Mouse (Mus musculus): ENCODE data around the gene 5730409E04Rik. TPM values are rescaled to one million over a fixed set of nuclear protein-coding genes. Genes with fewer than 3 reads are reported as not detected.

Gene 5730409E04Rik
- 4.1 TPM in 2 replicates for polyA plus RNA-seq (2015; fragmentation: Nextera tagmentation; extraction: Ambion mirVana)

DNA sequence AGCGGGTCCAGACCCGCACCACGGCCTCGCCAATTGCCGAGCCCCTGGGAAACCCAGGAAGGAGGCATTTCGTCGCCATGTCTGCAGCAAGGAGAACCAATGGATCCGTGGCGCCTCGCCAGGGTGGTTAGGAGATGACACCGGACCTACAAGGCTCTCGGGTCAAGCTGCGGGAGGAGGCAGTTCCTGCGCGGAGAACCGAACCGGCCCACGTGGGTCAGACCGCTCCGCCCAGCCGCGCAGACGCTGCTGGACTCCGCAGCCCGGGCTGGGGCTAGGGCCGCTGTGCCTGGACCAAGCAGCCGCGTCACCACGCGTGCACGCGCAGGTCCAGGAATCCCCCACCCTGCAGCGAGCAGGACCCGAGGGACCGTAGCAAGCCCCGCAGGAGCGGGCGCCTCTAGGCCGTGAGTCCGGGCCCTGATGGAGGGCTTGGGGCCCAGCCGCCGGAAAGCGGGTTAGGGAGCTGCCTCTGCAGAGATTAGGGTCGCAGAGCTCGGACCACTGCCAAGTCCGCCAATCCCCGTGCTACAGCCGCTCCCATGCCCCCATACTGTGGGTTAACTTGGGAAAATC lies at the start of gene 5730409E04Rik:
Gene 5730409E04Rik (plus strand): TSS at position 213 of the 576 bp plus-strand sequence.
- under 1% methylated on average over 48 of the region's 48 CpGs for WGBS
- H3K4me1 ChIP-seq: peaks cover 7% of the 10 kb centered on the region; the same call in 1 of the 2 replicates

GRCm38 (mm10) chr4:126563798-126564197 lies 45.8 kb upstream of the 5730409E04Rik start:
- 90% methylated on average over 6 of the region's 6 CpGs for WGBS

More for the DNA sequence above, at the start of gene 5730409E04Rik:
- peak within 1 kb of the TSS; percentile 89 for H3K9ac ChIP-seq
- H3K9me3 ChIP-seq: no peaks in the 10 kb centered on the region
- H3K27ac ChIP-seq: peak within 1 kb of the TSS; percentile 77
- peak; percentile 77 for ATAC-seq (ENCODE audit: insufficient number of reproducible peaks, low FRiP score, low TSS enrichment, low read depth)
- H3K36me3 ChIP-seq: peaks cover 18% of the 10 kb centered on the region
- no peaks in the 10 kb centered on the region for H3K27me3 ChIP-seq
- peak within 1 kb of the TSS; percentile 68 for H3K4me3 ChIP-seq
- H3K4me2 ChIP-seq: peak within 1 kb of the TSS; percentile 78

GRCm38 (mm10) chr4:126567243-126567642 lies 42.4 kb upstream of the 5730409E04Rik start:
- Histone ChIP-seq H3K4me1 (no peaks in the 10 kb centered on the region), H3K9ac (no peak overlapping the region), H3K36me3 (peaks cover 55% of the 10 kb centered on the region), H3K27ac (no peak overlapping the region), H3K4me2 (no peak overlapping the region), H3K9me3 (no peaks in the 10 kb centered on the region), H3K27me3 (no peaks in the 10 kb centered on the region), H3K4me3 (no peak overlapping the region)
- ATAC-seq (ENCODE audit: insufficient number of reproducible peaks, low FRiP score, low TSS enrichment, low read depth): no peak
- WGBS: 93% methylated on average over 4 of the region's 4 CpGs

More at GRCm38 (mm10) chr4:126563798-126564197, 45.8 kb upstream of the 5730409E04Rik start:
- H3K4me2 ChIP-seq: no peak overlapping the region
- no peaks in the 10 kb centered on the region for H3K9me3 ChIP-seq
- no peak overlapping the region for H3K4me3 ChIP-seq
- no peak for ATAC-seq (ENCODE audit: insufficient number of reproducible peaks, low FRiP score, low TSS enrichment, low read depth)
- no peak overlapping the region for H3K27ac ChIP-seq
- no peaks in the 10 kb centered on the region for H3K27me3 ChIP-seq
- H3K4me1 ChIP-seq: no peaks in the 10 kb centered on the region
- H3K36me3 ChIP-seq: peaks cover 61% of the 10 kb centered on the region
- H3K9ac ChIP-seq: no peak overlapping the region

DNA sequence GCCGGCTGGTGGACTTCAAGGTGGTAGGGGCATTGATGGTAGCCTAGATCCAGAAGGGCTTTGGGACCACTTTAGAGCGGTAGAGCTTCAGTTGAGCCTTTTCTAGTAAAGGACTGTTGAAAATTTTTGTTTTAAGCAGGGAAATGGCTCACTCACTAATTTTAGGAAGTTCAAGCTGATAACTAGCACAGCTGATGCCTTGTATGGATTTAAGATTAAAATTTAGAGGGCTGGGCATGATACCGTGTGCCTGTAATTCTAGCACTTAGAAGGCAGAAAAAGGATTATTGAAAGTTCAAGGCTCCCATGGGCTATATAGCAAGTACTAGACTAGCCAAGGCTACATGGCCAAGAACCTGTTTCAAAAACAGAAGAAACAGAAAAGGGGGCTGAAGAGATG lies 39.8 kb upstream of the 5730409E04Rik start:
- H3K4me3 ChIP-seq: no peak overlapping the region
- no peak overlapping the region for H3K9ac ChIP-seq
- no peaks in the 10 kb centered on the region for H3K27me3 ChIP-seq
- H3K4me1 ChIP-seq: no peaks in the 10 kb centered on the region
- no peak overlapping the region for H3K27ac ChIP-seq
- peaks cover 68% of the 10 kb centered on the region for H3K36me3 ChIP-seq
- H3K9me3 ChIP-seq: no peaks in the 10 kb centered on the region
- WGBS: 92% methylated on average over 3 of the region's 3 CpGs
- no peak overlapping the region for H3K4me2 ChIP-seq
- no peak for ATAC-seq (ENCODE audit: insufficient number of reproducible peaks, low FRiP score, low TSS enrichment, low read depth)

DNA sequence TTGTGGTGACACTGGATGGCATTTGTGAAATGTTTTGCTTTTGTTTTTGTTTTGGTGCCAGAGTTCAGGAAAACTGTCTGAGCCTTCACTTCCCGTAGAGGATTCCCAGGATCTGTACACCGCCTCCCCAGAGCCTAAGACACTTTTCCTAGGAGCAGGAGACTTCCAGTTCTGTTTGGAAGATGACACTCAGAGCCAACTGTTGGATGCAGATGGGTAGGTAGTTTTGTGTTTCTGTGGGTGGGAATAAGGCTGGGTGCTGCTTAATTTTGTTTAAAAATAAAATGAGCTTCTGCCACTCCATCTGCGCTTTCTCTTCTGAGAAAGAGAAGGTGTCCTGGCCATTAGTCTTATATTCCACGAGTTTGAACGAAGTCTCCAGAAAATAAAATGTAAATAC lies 33.3 kb upstream of the 5730409E04Rik start:
- Histone ChIP-seq H3K27me3 (no peaks in the 10 kb centered on the region), H3K4me3 (no peak overlapping the region), H3K9me3 (no peaks in the 10 kb centered on the region), H3K9ac (no peak overlapping the region), H3K27ac (no peak overlapping the region), H3K36me3 (peaks cover 92% of the 10 kb centered on the region), H3K4me1 (no peaks in the 10 kb centered on the region), H3K4me2 (no peak overlapping the region)
- 92% methylated on average over 5 of the region's 5 CpGs for WGBS
- no peak for ATAC-seq (ENCODE audit: insufficient number of reproducible peaks, low FRiP score, low TSS enrichment, low read depth)

GRCm38 (mm10) chr4:126577920-126578319 lies 31.7 kb upstream of the 5730409E04Rik start:
- no peaks in the 10 kb centered on the region for H3K9me3 ChIP-seq
- H3K4me1 ChIP-seq: no peaks in the 10 kb centered on the region
- no peak overlapping the region for H3K4me2 ChIP-seq
- ATAC-seq (ENCODE audit: insufficient number of reproducible peaks, low FRiP score, low TSS enrichment, low read depth): no peak
- WGBS: 90% methylated on average over 3 of the region's 3 CpGs
- H3K9ac ChIP-seq: no peak overlapping the region
- H3K27ac ChIP-seq: no peak overlapping the region
- H3K36me3 ChIP-seq: peaks cover 93% of the 10 kb centered on the region
- no peaks in the 10 kb centered on the region for H3K27me3 ChIP-seq
- H3K4me3 ChIP-seq: no peak overlapping the region

DNA sequence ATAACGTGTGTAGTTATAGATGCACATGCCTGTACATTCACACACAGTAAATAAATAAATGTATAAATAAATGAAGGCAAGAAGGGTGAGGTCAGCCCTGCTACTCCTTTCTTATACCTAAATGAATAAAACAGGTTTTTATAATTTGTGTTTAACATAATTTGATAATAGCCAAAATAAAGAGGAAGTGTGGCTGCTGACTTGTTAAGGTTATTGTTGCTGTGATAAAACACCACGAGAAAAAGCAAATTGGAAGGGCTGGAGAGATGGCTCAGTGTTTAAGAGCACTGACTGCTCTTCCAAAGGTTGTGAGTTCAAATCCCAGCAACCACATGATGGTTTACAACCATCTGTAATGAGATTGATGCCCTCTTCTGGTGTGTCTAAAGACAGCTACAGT lies 30.5 kb upstream of the 5730409E04Rik start:
- no peak overlapping the region for H3K4me2 ChIP-seq
- WGBS: 78% methylated on average over 2 of the region's 2 CpGs
- no peaks in the 10 kb centered on the region for H3K4me1 ChIP-seq
- no peaks in the 10 kb centered on the region for H3K9me3 ChIP-seq
- H3K27me3 ChIP-seq: no peaks in the 10 kb centered on the region
- no peak for ATAC-seq (ENCODE audit: insufficient number of reproducible peaks, low FRiP score, low TSS enrichment, low read depth)
- H3K4me3 ChIP-seq: no peak overlapping the region
- peaks cover 88% of the 10 kb centered on the region for H3K36me3 ChIP-seq
- no peak overlapping the region for H3K9ac ChIP-seq
- H3K27ac ChIP-seq: no peak overlapping the region

DNA sequence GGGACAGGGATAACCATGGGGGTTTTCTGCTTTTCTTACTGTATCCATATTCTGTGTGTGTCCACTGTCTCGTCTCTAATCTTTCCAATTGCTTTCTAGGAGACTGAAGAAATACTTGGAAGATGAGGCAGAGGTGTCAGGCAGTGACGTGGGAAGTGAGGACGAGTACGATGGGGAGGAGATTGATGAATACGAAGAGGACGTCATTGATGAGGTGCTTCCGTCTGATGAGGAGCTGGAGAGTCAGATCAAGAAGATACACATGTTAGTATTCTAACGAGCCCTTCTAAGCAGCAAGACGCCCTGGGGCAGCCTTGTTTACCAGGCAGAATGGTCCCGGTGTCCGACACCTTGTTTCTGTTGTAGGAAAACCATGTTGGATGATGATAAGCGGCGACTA lies 23.9 kb upstream of the 5730409E04Rik start:
- Histone ChIP-seq H3K9ac (no peak overlapping the region), H3K4me2 (no peak overlapping the region), H3K4me1 (no peaks in the 10 kb centered on the region), H3K36me3 (peaks cover 75% of the 10 kb centered on the region), H3K9me3 (no peaks in the 10 kb centered on the region), H3K4me3 (no peak overlapping the region), H3K27me3 (no peaks in the 10 kb centered on the region), H3K27ac (no peak overlapping the region)
- WGBS: 92% methylated on average over 13 of the region's 13 CpGs
- ATAC-seq (ENCODE audit: insufficient number of reproducible peaks, low FRiP score, low TSS enrichment, low read depth): no peak

DNA sequence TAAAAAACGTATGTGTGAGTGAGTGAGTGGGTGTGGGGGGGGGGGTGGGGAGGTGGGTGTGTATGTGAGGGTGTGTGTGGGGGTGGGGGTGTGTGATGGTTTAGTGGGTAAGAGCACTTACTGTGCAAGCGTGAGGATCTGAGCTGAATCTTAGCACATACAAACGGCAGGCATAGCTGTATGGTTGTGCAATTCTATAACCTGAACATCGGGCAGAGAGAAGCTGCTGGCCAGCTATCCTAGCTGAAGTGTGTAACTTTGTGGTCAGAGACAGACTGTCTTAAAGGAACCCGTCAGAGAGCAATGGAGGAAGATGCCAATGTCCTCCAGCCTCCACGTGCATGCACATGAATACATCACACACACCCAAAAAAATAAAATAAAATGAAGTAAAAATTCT lies 17.6 kb upstream of the 5730409E04Rik start:
- H3K4me2 ChIP-seq: no peak overlapping the region
- no peak overlapping the region for H3K4me3 ChIP-seq
- no peaks in the 10 kb centered on the region for H3K4me1 ChIP-seq
- no peak overlapping the region for H3K9ac ChIP-seq
- H3K27ac ChIP-seq: no peak overlapping the region
- no peaks in the 10 kb centered on the region for H3K27me3 ChIP-seq
- no peak for ATAC-seq (ENCODE audit: insufficient number of reproducible peaks, low FRiP score, low TSS enrichment, low read depth)
- WGBS: 86% methylated on average over 6 of the region's 6 CpGs
- H3K9me3 ChIP-seq: no peaks in the 10 kb centered on the region
- H3K36me3 ChIP-seq: peaks cover 56% of the 10 kb centered on the region

DNA sequence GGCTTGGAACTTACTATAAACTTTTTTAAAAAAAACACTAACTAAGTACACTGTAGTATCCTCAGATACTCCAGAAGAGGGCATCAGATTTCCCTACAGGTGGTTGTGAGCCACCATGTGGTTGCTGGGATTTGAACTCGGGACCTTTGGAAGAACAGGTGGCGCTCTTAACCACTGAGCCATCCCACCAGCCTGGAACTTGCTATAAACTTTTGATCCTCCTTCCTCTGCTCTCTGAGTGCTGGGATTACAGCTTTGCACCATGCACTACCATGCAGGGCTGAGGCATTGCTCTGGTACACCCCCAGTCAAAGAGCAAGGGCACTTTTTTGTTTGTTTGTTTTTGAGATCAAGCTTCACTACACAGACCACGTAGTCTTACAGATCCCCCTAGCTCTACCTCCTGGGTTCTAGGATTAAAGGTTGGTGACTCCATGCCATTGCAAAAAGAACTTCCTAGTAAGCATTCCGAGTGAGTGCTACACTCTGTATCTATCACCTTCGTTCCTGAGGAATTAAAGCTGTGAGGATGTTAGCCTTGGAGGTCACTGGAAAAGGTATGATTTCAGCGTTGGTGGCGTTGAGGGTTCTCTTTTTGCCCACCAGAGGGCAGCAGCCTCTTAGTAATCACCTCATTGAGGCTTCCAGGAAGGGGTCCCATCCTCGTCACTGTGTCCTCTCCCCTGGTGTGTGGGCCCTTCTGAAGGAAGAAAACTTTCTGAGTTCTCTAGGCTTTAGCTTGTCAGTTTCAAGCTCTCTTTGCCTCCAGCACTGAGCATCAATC lies 9.5 kb upstream of the 5730409E04Rik start:
- Histone ChIP-seq H3K36me3 (no peaks in the 10 kb centered on the region), H3K4me2 (no peak overlapping the region), H3K9me3 (no peaks in the 10 kb centered on the region), H3K27ac (no peak overlapping the region), H3K4me1 (peaks cover 16% of the 10 kb centered on the region), H3K27me3 (no peaks in the 10 kb centered on the region), H3K4me3 (no peak overlapping the region), H3K9ac (no peak overlapping the region)
- 31% methylated on average over 8 of the region's 8 CpGs for WGBS
- ATAC-seq (ENCODE audit: insufficient number of reproducible peaks, low FRiP score, low TSS enrichment, low read depth): 0 out of 2 replicates have a peak, but pooled peaks have one; percentile 40

DNA sequence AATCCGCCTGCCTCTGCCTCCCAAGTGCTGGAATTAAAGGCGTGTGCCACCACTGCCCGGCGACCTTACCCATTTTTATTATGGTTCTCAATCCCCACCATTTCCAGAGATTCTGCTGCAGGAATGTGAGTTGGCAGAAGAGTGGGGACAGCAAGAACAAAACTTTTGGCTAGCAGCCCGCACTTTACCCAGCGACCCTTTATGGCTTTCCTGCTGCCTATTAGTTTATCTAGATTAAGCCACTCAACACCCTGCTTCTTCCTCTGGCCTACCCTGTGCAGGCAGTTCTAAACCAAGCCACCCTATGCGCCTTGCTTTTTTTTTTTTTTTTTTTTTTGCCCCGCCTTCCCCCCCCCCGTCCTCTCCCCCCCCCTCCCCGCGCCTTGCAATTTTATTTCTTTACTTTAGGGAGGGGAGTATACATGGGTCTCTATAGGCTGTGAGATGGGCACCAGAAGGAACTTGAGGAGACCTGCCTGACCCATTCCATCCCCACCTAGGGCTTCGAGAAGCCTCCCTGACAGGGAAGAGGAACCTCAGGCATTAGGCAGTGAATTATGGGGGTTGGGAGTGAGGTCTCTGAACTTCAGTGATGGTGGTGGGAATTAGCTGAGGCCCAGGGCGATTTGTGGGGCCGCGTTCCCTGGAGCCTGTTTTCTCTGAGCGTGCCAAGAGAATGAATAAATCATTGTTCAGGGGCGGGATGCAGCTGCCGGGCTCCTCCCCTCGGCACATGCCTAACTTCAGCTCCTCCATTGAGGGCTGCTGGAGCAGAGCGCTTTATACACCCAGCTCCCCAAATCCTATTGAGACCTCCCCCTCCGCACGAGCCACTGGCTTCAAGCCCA lies 7.8 kb upstream of the 5730409E04Rik start:
- Histone ChIP-seq H3K4me3 (no peak overlapping the region), H3K9ac (no peak overlapping the region), H3K4me1 (peaks cover 16% of the 10 kb centered on the region), H3K27ac (no peak overlapping the region), H3K4me2 (peak overlapping the region; percentile 43), H3K9me3 (no peaks in the 10 kb centered on the region), H3K36me3 (no peaks in the 10 kb centered on the region), H3K27me3 (no peaks in the 10 kb centered on the region)
- peak; percentile 66; the same call in 1 of the 2 replicates for ATAC-seq (ENCODE audit: insufficient number of reproducible peaks, low FRiP score, low TSS enrichment, low read depth)
- WGBS: 21% methylated on average over 19 of the region's 22 CpGs

- ATAC-seq (ENCODE audit: insufficient number of reproducible peaks, low FRiP score, low TSS enrichment, low read depth): no peak
- no peak overlapping the region for H3K9ac ChIP-seq
- H3K27me3 ChIP-seq: no peaks in the 10 kb centered on the region
- H3K36me3 ChIP-seq: no peaks in the 10 kb centered on the region
- H3K4me1 ChIP-seq: peaks cover 16% of the 10 kb centered on the region
- peak overlapping the region; percentile 43 for H3K4me2 ChIP-seq
- 13% methylated on average over 6 of the region's 6 CpGs for WGBS
- H3K4me3 ChIP-seq: no peak overlapping the region
- H3K27ac ChIP-seq: no peak overlapping the region
- no peaks in the 10 kb centered on the region for H3K9me3 ChIP-seq
These were observed 7.2 kb upstream of the 5730409E04Rik start for GRCm38 (mm10) chr4:126602445-126602762.

Measured in limb, embryonic 15.5 days (tissue).